Mouse (Mus musculus) lung, postnatal 36 days (tissue): ENCODE data around the gene Nipal3.
A peak's percentile ranks its signal among the peaks of the same experiment; 100 is the strongest.

Experiments used
- DNase-seq: peaks from one replicate; pipeline ENCODE4 v3.0.0; 2022; ENCODE audit warnings: mixed read lengths

Nipal3 gene

DNA sequence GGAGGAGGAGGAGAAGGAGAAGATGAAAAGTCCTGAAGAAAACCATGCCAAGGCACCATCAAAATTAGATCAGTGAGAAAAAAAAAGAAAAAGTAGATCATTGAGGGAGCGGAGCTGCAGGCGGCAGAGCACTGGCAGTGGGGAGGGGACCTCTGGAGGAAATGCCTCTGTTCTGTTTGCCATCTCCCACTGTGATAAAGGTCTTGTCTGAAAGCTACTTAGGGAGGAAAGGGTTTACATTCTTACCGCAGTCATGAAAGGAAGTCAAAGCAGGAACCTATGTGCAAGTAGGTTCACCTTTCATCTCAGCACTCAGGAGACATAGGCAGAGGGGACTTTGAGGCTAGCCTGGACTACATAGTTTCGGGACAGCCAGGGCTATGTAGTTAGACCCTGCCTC is 6.7 kb upstream of the Nipal3 start:
- no peak for DNase-seq

DNA sequence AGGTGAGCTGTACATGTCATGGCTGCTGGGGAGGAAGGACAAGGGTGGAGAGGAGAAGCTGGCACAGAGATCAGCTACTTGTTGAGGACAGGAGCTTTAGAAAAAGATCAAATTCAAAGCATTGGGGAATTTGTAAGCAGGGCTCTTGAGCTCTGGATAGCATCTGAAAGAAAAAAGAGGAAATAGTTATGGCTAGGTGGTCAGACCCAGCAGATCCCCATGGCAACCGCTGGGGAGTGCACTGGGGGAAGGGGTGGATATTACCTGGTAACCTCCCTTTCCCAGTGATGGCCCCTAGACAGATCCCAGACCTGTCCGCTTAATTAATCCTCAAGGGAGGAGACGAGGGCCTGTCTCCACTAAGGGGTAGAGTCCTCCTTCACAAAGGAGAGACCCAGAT is 5.0 kb upstream of the Nipal3 start:
- no peak for DNase-seq

DNA sequence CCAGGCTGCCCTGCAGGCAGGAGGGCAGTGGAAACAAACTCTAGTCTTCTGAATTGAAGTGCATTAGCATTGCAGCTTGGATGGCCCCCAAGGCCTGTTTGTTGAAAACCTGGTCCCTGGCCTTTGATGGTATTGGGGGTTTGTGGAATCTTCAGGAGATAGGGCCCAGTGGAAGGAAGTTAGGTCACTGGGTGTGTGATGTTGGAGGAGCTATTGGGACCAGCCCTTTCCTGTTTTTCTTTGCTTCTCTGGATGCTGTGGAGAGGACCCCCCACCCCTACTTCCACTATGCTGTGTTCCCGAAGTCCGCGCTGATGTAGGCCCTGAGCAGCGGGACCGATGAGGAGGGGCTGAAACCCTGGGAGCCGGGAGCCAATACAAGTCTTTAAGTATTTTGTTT is 3.3 kb upstream of the Nipal3 start:
- peak; percentile 70 for DNase-seq

DNA sequence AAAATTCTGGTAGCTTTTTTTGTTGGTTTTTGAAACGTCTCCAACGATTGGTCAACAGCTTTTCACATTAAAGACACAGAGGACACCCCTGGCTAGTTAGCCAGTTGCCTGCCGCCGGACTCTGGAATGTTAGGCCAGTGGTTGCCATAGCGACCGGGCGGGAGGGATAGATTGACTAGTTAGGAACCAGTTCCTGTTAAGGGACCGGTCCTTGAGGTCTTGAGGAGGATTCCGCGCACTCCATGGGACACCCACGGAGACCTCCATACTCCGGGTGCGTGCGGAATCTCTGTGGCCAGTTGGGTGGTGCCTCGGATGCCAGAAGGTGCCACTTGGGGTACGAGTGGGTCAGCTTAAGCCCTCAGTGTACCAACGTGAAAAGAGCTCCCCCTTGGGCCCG is 972 bp upstream of the Nipal3 start:
- DNase-seq = peak; percentile 82

DNA sequence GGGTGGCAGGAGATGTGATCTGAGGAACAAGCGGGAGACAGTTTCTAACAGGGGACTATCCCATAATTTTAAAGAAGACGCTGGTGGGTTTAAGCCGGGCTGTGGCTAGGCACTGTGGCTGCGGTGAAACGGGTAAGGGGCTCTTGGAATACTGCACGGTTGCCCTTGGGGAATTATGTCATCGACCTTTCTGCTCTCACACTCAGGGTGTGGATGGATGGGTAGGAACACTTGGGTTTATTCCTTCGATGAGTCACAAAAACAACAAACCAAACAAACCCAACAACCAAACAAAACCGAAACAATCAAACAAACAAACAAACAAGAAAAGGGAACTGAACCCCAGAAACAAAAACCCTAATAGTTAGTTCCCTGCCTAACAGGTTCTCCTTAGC is 556 bp upstream of the Nipal3 start:
- no peak for DNase-seq

DNA sequence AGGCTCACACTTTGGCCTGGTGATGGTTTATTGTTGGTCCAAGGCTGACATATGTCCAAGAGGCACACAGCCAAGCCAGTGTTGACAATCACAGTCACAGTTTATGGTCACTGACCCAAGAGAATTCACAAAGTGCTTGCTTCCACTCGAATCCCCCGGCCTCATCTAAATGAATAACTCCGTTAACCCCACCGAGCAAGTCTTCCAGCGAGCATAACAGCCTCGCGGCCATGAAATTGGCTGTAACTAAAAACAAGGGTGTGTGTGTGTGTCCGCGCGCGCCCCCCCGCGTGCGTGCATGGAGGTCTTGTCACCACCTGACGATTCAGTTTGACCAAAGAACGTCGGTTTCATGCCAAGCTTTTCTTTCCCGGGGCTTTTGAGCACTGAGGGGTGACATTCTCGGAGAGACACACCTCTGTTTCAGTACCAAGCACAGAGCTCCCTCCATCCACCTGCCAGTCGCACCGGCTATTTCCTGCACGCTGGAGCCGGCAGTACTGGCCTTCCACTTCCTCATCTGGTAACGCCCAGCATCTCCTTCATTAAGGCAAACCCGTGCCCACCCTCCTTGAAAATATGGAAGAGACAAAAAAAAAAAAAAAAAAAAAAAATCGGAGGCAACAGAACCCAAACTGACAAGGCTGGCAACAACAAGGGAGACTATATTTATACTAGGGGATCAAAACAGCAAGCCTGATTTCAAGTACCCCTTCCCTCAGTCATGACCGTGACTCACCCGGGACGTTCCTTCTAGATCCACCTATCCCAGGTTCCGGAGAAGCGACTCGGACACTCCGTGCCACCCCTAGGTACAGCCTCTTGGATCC is 932 bp downstream of the Nipal3 start:
- DNase-seq = peak; percentile 70

DNA sequence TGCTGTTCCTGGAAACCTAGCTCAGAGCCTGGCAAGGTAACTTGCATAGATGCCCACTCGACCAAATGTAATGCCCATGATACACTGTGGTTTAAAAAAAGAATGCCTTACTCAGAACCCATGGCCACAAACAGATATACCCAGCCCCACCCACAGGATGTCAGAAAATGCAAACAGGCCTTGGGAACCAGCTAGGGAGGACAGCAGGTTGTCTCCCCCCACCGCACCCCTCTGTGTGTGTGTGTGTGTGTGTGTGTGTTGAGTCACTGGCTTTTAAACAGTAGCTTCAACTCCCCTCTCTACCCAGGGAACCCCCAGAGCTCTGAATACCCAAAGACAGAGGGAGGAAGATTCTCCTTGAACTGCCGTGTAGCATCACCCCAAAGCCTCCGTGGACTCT is 1.6 kb downstream of the Nipal3 start:
- DNase-seq = peak; percentile 37

DNA sequence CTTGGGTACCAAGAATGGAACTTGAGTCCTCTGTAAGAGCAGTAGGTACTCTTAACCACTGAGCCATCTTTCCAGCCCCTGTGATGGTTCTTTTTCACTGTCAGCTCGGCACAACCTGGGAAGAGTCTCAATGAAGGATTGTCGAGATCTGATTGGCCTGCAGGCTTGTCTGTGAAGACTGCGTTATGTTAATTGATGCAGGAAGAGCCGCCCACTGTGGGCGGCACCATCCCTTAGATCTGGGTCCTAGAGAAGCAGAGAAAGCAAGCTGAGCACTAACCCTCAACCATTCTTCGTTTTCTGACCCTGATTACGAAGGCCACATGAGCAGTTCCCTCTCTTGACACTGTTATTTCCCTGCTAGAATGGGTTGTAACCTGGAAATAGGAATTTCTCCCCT is 5.6 kb downstream of the Nipal3 start:
- no peak for DNase-seq

DNA sequence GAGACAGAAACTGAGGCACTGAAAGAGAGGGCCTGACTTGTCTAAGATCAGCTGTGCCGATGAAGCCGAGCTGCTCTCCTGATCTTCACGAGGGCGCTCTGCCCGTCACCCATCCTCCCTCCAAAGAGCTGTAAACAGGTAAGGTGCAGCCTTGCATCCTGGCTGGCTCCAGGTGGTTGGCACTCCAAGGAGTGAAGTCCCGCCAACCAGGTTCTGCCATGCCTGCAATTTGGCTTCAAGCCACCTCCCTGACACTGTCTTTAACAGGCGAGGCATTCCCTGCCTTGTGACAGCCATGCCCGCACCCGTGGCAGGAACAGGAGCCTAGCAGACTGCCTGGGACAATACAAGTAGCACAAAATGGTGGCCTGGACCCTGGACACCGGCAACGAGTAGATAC is 8.5 kb downstream of the Nipal3 start:
- DNase-seq = no peak

DNA sequence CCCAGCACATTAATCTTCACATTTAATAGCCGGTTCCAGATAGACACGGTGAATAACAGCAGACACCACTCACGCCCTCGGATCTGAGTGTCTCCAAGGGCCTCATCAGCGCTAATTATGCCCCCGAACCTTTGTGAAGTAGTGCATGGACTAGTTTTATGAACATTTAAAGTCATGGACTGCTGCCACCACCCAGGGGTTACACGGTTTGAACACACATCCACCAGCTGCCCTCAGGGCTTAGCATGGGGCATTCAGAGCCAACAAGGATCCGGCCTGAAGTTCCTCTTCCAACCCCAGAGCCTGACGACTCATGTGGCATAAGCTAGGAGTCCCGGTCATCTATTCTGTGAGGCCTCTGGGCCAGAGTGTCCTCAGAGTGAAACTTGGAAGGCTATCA is 9.8 kb downstream of the Nipal3 start:
- no peak for DNase-seq

DNA sequence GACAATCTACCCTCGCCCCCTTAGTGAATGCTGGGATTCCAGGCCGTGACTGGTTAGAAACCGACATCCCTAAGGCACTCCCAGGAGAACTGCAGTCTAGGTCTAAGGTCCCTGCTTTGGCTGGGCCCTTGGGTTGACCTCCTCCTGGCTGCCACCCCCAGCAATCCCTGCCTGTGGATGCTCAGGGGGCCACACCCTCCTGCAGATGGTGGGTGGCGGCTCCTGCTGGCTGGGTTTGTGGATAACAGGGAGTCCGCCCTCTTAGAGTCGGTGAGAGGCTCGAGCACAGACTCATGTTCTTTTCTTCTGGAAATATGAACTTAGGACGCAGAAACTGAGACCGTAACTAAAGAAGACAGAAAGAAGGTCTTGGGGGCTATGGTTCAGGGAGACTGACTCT is 14.5 kb downstream of the Nipal3 start:
- DNase-seq = no peak

DNA sequence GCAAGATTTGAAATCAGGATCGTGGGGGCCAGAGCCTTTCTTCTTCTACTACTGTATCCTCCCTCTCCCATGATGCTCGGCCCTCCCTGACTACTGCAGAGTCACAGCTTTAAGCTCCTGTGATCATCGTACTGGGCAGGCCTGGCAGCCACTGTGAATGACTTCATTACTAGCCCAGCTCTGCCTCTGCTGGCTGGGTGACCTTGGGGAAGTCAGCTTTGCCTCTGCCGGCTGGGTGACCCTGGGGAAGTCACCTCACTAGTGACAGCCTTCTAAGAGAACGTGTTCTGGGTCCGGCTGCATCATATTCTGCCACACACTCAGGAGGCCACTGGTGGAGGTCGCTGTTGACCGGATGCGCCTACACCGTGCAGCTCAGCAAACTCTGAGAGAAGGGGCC is 17.0 kb downstream of the Nipal3 start:
- no peak for DNase-seq

DNA sequence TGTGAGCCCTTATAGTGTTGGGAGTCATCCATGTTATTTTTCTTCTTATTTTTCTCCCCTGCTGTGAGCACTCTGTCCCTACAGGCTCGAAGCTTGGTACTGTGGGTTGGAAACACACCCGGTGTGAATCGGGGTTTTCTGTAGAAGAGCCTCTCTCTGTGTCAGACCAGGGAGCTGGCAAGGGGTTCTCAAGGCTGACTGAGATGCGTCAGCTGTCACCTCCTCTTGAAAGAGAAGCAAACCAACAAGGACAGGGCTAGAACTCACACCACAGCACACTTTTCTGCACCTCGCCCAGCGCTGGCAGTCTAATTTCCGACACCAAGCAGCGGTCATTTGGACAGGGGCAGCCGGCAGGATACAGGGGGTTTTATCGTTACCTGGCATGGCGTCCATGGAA is 31.4 kb downstream of the Nipal3 start:
- no peak for DNase-seq

DNA sequence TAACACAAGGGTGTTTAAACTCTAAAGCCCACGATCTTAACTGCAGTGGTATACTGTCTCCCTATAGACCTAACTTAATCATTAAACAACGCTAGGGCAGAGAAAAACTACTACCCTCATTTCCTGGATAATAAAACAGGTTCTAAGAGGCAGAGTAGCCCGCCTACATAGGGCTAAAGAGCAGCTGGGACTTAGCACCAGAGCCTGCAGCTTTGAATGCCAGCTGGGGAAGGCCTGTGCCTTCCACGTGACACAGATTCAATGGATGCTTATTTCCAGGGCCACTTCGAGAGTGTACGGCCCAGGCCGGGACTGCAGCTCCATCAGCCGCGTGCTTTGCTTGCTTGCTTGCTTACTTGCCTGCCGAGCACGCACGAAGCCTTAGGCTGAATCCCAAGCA is 41.3 kb downstream of the Nipal3 start:
- peak; percentile 32 for DNase-seq

DNA sequence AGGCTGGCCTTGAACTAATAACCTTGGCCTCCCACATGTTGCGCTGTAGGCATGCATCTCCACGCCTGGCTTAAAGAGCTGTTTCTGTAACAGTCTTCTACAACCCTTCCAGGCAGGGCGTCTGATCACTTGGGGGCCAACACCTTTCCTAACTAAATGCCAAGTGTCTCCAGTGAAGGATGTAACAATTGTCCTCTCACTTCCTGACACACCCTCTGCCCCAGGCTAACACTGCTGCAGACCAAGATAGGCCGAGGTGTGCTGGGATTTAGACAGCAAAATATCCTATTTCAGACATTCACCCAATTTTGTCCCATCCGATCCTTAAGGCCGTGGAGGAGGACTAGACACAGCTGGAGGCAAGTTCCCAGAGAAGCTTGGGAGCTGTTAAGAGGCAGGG is 41.7 kb downstream of the Nipal3 start:
- DNase-seq = peak; percentile 35

DNA sequence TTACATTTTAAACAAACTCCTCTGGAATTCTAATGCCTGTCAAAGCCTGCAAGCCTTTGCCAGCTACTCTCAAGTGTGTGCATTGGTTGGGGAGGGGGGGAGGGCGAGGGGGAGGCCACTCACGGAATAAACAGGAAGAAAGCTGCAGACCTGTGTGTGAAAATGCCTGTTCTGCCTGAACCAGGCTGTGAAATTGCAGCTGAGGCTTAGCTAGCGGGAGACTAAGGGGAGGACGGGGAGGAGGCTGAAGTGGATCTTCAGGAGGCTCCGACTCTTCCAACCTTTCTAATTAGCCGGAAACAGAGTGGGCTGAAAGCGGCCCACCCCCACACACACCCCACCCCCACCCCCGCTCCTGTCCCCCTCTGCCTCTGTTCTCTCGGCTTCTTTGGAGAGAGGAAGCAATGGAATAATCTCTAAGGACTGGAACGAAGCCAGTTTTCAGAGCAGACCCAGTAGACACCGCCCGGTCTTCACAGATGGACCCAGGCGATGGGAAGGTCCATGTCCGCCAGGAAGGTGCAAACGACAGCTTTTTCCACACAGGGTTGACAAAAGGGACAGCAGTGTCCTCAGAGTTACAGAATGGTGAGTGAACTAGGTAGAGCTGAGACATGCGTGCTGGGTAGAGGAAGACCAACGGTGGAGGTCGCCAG is 43.4 kb downstream of the Nipal3 start:
- peak; percentile 42 for DNase-seq

DNA sequence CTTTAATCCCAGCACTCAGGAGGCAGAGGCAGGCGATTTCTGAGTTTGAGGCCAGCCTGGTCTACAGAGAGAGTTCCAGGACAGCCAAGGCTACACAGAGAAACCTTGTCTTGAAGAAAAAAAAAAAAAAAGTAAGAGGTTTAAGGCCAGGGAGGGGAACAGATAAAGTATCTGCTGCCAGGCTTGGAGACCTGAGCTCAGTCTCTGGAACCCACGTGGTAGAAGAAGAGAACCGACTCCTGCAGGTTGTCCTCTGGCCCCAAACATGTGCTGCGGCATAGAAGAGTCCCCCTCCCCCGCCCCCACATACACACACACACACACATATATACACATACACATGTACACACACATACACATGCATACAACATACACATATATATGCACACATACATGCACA is 52.4 kb downstream of the Nipal3 start:
- no peak for DNase-seq

DNA sequence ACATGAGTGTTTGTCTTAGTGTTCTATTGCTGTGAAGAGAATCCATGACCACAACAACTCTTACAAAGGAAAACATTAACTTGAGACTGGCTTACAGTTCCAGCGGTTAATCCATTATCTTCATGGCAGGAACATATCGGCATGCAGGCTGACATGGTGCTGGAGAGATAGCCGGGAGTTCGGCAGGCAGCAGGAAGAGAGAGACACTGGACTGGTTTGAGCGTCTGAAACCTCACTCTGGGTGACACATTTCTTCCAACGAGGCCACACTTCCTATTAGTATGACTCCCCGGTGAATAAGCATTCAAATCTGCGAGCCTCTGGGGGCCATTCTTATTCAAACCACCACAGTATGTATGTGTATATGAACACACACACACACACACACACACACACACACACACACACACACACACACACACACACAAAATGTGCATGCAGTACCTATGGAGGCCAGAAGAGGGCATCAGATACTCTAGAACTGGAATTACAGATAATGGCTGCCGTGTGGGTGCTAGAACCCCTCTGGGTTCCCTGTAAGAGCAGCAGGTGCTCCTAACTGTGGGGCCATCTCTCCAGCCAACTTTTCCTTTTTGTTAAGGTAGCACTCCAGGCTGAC is 54.8 kb downstream of the Nipal3 start:
- peak; percentile 77 for DNase-seq

DNA sequence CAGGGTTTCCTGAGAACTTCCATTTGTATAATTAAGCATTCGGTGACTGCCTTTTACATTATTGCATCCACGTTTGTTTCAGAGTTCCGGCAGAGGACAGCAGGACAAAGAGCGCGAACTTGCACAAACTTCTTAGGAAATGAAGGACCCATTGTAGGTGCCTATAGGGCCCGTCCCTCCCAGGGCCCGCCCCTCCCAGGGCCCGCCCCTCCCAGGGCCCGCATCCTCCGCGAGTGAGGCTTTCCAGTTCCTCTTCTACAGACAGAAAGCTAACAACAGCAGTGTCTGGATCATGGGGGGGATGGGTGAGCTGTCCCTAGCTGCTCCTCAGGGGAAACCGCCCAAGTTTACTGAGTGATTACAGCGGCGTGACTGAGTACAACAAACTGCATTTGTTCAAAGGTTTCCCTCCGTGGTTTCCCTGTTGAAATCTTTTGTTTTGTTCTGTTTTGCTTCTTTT is 55.6 kb downstream of the Nipal3 start:
- peak; percentile 73 for DNase-seq

DNA sequence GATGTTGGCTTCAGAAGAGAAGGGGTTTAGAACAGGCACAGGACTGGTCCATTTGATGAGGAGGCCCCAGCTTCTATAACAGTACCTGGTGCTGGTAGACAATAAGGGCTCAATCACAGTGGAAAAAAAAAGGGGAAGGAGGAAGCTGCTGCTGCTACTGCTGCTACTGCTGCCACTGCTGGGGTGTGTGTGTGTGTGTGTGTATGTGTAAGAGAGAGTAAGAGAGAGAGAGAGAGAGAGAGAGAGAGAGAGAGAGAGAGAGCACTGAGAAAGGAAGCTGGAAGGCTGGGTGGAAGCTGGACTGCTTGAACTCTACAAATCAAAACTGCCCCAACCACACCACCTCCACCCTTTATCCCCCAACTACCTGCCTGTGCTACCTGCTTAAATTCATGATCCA is 56.9 kb downstream of the Nipal3 start:
- no peak for DNase-seq

DNA sequence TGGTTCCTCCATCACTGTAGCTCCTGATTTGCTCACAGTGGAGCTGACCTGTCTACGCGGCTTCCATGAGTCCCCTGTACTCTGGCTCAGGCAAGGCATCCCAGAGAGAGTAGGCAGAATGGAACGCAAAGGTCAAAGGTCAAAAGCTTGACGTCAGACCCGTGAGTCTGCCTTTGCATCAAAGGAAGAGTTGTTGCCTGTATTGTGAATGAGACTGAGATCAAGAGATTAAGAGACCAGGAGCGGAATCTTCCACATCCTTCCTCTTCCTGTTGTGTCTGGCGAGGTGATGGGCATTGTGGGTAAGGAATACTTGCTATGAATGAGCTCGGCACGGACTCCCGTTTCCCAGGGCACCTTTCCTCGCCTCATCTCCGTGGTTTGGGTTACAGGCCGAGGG is 58.5 kb downstream of the Nipal3 start:
- DNase-seq = peak; percentile 71

DNA sequence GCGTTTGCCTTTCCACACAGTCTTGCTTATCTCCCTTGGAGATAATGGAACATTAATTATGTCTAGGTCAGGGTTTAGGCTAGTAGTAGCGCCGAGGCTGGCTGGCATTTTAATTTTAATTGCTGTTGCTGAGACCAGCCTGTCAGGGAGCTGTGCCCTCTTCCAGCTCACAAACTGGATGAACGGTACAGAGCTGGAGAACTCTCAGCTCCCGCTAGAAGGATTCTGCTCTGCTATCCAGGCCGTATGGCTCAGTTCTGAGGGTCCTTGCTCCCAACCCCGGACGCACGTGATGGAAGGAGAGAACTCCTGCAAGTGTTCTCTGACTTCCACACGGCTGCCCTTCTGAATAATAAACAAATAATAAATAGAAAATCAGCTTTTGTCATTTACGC is 60.4 kb downstream of the Nipal3 start:
- DNase-seq = no peak

DNA sequence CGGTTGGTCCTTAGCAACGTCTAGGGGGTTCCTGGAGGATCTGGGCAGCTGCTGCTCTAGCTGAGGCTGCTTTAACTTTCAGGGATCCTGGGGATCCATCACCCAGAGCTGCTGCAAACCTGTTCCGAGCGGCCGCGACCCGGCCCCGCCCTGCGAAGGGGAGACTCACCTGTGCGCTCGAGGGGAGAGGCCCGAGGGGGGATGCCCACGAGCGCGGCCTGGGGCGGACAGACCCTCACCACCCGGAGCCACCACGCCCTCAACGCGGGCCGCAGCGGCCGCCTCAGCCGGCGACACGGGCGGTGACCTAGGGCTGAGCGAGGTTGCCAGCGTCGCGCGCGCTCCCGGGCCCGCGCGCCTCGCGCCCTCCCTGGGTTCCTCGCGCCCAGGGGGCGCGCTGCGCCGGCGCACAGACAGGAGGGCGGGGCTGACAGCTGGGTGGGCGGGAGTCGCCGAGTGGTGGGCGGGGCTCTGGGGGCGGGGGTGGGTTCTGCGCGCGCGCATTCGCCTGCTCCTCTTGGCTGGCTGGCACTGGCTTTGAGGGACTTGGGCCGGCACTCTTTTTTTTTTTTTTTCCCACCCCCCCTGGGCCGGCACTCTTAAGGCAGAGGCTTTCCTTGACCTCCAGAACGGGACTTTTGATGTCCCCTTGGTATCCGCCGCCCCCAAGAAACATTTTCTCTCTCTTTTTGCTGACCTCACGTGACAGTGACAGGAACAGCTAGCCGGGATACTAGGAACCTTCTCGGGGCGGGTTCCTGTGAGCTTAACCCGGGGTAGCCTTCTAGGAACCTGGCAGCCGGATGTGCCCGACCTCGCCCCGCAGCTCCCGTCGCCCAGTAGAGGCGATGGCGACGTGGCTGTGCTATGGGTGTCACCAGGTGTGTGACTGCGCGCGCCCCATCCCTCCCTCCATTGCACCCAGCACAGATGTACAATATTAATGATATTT is 61.1 kb downstream of the Nipal3 start, which contains the start of gene Rcan3:
Gene Rcan3, minus strand, starts transcription at position 411 of the 952 bp plus-strand sequence.
- peak; percentile 78 for DNase-seq
